Mouse (Mus musculus) lung, postnatal 0 days (tissue): ENCODE measurements around the gene Fancc. TPM values are rescaled to one million over a fixed set of nuclear protein-coding genes. Genes with fewer than 3 reads are reported as not detected.
A peak's percentile ranks its signal among the peaks of the same experiment; 100 is the strongest.

Experiments used
- ATAC-seq: fragments of 200-750 bp; cut with Nextera tagmentation; 2 replicates; pipeline ENCODE4 v1.8.0; 2017; ENCODE audit warnings: moderate library complexity
- DNase-seq: peaks from one replicate; pipeline ENCODE4 v3.0.0-alpha.2; 2016; ENCODE audit warnings: low spot score
- H3K27ac ChIP-seq: fragments of 300-500 bp; sonication (generic); 2 replicates; pipeline ENCODE4 v1.5.1; 2014; ENCODE audit warnings: antibody characterized with exemption, mild to moderate bottlenecking, low read length, mixed read lengths
- H3K27me3 ChIP-seq: fragments of 300-500 bp; sonication (generic); replicated peaks from 2 replicates; pipeline ENCODE4 v1.6.1; 2014; ENCODE audit warnings: low read length, mixed read lengths; ENCODE audit not compliant: insufficient read depth
- H3K36me3 ChIP-seq: fragments of 300-500 bp; sonication (generic); 2 replicates; pipeline ENCODE4 v1.6.1; 2014; ENCODE audit warnings: low read length, mixed read lengths; ENCODE audit not compliant: insufficient read depth
- H3K4me1 ChIP-seq: fragments of 300-500 bp; sonication (generic); 2 replicates; pipeline ENCODE4 v1.6.1; 2014; ENCODE audit warnings: antibody characterized with exemption, low read depth, low read length, mixed read lengths; ENCODE audit not compliant: insufficient read depth
- H3K4me2 ChIP-seq: fragments of 300-500 bp; sonication (generic); replicated peaks from 2 replicates; pipeline ENCODE4 v1.6.1; 2014; ENCODE audit warnings: low read depth, mild to moderate bottlenecking, low read length, moderate library complexity, mixed read lengths
- H3K4me3 ChIP-seq: fragments of 300-500 bp; sonication (generic); 2 replicates; pipeline ENCODE4 v1.5.1; 2014; ENCODE audit warnings: low read depth, low read length
- H3K9ac ChIP-seq: fragments of 300-500 bp; sonication (generic); replicated peaks from 2 replicates; pipeline ENCODE4 v1.6.1; 2014; ENCODE audit warnings: low read depth, mild to moderate bottlenecking
- H3K9me3 ChIP-seq: fragments of 300-500 bp; sonication (generic); 2 replicates; pipeline ENCODE4 v1.6.1; 2016; ENCODE audit warnings: low read length, mixed read lengths
- CTCF ChIP-seq: IDR thresholded peaks from 2 replicates; pipeline ENCODE4 v1.5.1; 2016; ENCODE audit warnings: antibody characterized with exemption, mild to moderate bottlenecking
- EP300 ChIP-seq: IDR thresholded peaks from 2 replicates; pipeline ENCODE4 v1.6.1; 2016; ENCODE audit warnings: antibody characterized with exemption, mild to moderate bottlenecking, control low read depth
- WGBS: fragments of 180-500 bp; shearing (Covaris S2); extraction: QIAGEN DNeasy Blood & Tissue Kit; methylation state at CpG from one replicate; pipeline ENCODE4 v1.1.7; 2014; 5-methylcytosine and 5-hydroxymethylcytosine counted together
- polyA plus RNA-seq: library from polyadenylated mRNA; unstranded; fragments of >200 nt; fragmentation: Nextera tagmentation; extraction: Ambion mirVana; gene quantifications from 2 replicates; pipeline ENCODE4 v1.2.1, GENCODE M21; 2015

The Fancc gene
- polyA plus RNA-seq, 1 experiment from 2014 or later, result 26.0 TPM

DNA sequence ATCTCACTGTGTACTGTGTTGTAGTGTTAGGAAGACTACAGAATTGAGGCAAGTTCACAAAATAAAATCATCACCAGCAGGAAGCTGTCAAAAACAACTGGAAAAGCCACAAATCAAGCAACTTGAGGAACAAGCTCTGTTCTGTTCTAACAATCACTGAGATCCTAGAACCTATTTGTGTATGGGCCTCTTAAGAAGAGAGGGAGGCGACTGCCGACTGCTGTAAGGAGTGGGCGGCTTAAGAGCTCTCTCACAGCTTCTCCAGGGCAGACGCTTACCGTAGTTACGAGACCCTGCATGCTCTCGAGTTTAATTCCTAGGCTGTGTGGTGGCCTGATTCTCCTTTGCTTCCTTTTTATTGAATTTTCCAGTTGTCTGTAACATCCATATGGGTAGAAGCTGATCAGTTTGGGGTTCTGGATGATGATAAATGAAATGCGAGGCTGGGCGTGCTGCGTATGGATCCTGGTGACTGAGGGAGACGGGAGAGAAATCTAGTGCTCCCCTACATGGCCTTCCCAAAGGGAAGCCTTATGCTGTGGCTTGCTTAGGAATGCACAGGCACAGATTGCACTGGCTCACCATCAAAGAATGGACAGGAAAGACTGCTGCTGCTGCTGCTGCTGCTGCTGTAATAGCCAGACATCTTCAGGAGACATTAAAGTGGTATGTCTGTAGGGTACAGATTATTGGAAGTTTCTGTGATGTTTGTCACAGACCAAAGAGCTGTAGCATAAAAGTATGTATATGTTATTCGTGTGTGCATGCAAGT is 245.8 kb downstream of the Fancc start:
- Histone ChIP-seq H3K4me2 (peak overlapping the region; percentile 28), H3K4me3 (no peak overlapping the region), H3K9ac (no peak overlapping the region; the same call in 1 of the 2 replicates), H3K36me3 (no peaks in the 10 kb centered on the region), H3K4me1 (peaks cover 41% of the 10 kb centered on the region), H3K9me3 (no peaks in the 10 kb centered on the region), H3K27ac (peak overlapping the region; percentile 78), H3K27me3 (no peaks in the 10 kb centered on the region)
- ATAC-seq, result peak; percentile 42
- WGBS, result 38% methylated on average over 12 of the region's 12 CpGs
- peak; percentile 44; the same call in 1 of the 2 replicates for TF ChIP-seq EP300
- no peak for TF ChIP-seq CTCF
- peak; percentile 74 for DNase-seq

DNA sequence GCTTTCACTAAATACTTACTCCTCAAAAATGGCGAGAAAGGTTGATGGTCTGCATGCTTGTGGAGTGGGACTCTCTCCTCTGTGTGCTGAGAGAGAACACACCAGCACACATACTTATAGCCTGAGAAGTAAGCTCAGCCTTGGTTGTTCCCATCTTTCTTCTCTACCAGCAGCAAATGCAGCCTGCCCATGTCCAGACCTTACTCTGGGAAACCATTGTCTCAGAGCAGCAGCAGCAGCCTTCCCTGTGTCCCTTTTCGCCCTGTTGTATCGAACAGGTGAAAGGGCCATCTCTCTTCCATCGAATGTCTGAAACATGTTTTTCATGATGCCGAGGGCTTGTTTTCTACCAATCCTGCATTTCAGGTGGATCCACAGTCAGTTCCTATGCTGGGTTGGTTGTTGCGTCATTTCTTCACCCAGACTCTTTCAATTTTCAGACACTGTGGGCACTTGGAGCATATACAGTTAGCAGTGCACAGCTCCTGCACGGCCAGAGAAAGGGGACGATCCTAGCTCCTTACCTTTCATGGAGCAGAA is 246.6 kb downstream of the Fancc start:
- Histone ChIP-seq H3K4me1 (peaks cover 41% of the 10 kb centered on the region), H3K9ac (no peak overlapping the region), H3K4me3 (no peak overlapping the region), H3K9me3 (no peaks in the 10 kb centered on the region), H3K4me2 (peak overlapping the region; percentile 28; the same call in 1 of the 2 replicates), H3K27me3 (no peaks in the 10 kb centered on the region), H3K27ac (peak overlapping the region; percentile 78), H3K36me3 (no peaks in the 10 kb centered on the region)
- 77% methylated on average over 8 of the region's 8 CpGs for WGBS
- no peak for DNase-seq
- ATAC-seq, result no peak
- TF ChIP-seq EP300 (no peak), CTCF (no peak)

DNA sequence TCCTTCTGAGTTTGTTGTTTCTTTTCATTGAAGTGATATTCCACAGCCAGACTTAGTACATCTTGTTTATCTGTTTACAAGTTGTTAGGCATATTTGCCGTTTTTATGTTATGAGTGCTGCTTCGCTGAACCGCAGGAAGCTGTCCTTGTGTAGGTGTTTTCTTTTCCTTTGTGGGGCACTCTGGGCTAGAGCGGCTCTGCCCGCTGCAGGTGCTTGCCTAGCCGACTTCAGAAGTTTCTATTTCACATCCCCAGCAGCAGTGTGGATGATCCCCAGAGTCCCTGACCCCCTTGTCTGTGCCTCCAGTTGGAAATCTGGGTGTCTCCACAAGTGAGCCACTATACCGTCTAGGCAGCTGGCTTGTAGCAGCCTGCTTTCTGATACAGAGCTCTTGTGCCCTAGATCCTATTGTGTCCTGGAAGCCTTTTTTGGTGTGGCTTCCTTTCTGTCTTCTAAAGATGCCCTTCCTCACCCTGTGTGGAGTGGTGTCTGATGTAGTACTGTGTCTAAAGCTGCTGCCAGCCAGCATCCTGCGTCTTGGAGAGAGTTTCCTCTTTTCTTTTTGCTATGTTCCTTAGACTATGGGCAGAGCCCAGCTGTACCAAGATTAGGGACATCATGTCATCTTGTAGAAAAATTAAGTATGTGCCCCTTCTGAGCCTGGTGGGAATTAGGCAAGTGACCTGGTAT is 247.2 kb downstream of the Fancc start:
- Histone ChIP-seq H3K27ac (peak overlapping the region; percentile 78), H3K4me1 (peaks cover 43% of the 10 kb centered on the region), H3K9me3 (no peaks in the 10 kb centered on the region), H3K27me3 (no peaks in the 10 kb centered on the region), H3K4me3 (no peak overlapping the region), H3K4me2 (no peak overlapping the region), H3K36me3 (no peaks in the 10 kb centered on the region), H3K9ac (0 out of 2 replicates have a peak overlapping the region, but pooled peaks have one; percentile 16)
- TF ChIP-seq EP300 (peak; percentile 50; the same call in 1 of the 2 replicates), CTCF (no peak)
- DNase-seq (peak; percentile 34), ATAC-seq (peak; percentile 37)
- WGBS, result 45% methylated on average over 8 of the region's 8 CpGs

DNA sequence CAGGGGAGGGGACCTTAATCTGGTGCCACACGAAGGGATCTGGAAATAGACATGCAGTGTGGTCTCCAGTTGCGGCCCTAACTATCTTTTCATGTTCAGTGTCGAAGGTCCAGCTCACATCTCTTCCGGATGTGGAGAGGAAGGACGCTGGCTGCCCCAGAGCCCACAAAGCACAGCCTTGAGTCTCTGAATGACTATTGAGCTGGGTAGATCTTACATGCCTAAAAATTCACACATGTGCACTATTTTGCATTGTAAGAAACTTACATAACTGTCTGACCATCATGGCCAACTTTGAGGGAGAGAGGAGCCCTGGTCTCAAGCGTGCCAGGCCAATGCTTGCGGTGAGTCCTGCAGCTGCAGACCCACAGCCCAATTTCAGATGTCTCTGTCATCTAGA is 247.9 kb downstream of the Fancc start:
- no peak for ATAC-seq
- no peak overlapping the region for H3K4me3 ChIP-seq
- H3K36me3 ChIP-seq, result no peaks in the 10 kb centered on the region
- H3K4me2 ChIP-seq, result no peak overlapping the region
- peak overlapping the region; percentile 78 for H3K27ac ChIP-seq
- H3K4me1 ChIP-seq, result peaks cover 46% of the 10 kb centered on the region
- TF ChIP-seq EP300 (no peak), CTCF (no peak)
- H3K9me3 ChIP-seq, result no peaks in the 10 kb centered on the region
- DNase-seq, result no peak
- WGBS, result 56% methylated on average over 7 of the region's 7 CpGs
- no peaks in the 10 kb centered on the region for H3K27me3 ChIP-seq
- no peak overlapping the region for H3K9ac ChIP-seq

DNA sequence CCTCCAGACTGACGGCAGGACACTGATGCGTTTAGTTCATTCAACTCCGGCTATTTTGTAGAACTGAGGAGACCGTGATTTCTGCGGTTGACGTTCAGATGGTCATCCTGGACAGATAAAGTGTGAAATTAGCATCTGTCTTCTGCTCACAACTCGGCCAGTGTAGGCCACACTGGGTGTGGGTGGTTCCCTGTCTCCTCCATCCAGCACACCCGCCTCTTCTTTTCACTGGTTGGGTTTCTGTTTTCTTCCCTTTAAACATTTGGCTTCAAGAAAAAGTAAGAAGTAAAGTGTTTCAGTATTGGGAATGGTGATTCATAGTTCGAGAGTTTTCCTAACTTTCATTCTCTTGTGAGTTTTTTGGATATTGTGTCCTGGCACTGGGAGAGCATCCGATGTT is 248.8 kb downstream of the Fancc start:
- peaks cover 45% of the 10 kb centered on the region for H3K4me1 ChIP-seq

GRCm38 (mm10) chr13:63247631-63248030 is 249.4 kb downstream of the Fancc start:
- Histone ChIP-seq H3K4me3 (no peak overlapping the region), H3K9ac (no peak overlapping the region), H3K4me1 (peaks cover 42% of the 10 kb centered on the region), H3K4me2 (no peak overlapping the region), H3K27ac (0 out of 2 replicates have a peak overlapping the region, but pooled peaks have one; percentile 20), H3K36me3 (no peaks in the 10 kb centered on the region), H3K9me3 (no peaks in the 10 kb centered on the region), H3K27me3 (no peaks in the 10 kb centered on the region)
- 83% methylated on average over 11 of the region's 11 CpGs for WGBS
- DNase-seq (no peak), ATAC-seq (no peak)
- TF ChIP-seq EP300 (no peak), CTCF (no peak)

More for the DNA sequence above, 248.8 kb downstream of the Fancc start:
- H3K4me2 ChIP-seq, result no peak overlapping the region
- DNase-seq, result no peak
- H3K9ac ChIP-seq, result no peak overlapping the region
- H3K27me3 ChIP-seq, result no peaks in the 10 kb centered on the region
- no peak overlapping the region for H3K27ac ChIP-seq
- no peaks in the 10 kb centered on the region for H3K9me3 ChIP-seq
- 70% methylated on average over 10 of the region's 10 CpGs for WGBS
- H3K36me3 ChIP-seq, result no peaks in the 10 kb centered on the region
- TF ChIP-seq CTCF (no peak), EP300 (no peak)
- H3K4me3 ChIP-seq, result no peak overlapping the region
- ATAC-seq, result no peak
